Mouse (Mus musculus): Measurements from ENCODE around the gene Tbc1d9. TPM values are rescaled to one million over a fixed set of nuclear protein-coding genes. Genes with fewer than 3 reads are reported as not detected.

The Tbc1d9 gene
- polyA plus RNA-seq, 1 experiment from 2014 or later, result 2.2 TPM

GRCm38 (mm10) chr8:83210676-83211075, 45.5 kb downstream of the Tbc1d9 start:
- no peak overlapping the region for H3K9ac ChIP-seq
- H3K27me3 ChIP-seq (ENCODE audit: insufficient read depth, low read length), result no peaks in the 10 kb centered on the region
- H3K27ac ChIP-seq (ENCODE audit: low read depth), result no peak overlapping the region
- DNase-seq, result no peak
- H3K4me2 ChIP-seq, result no peak overlapping the region
- no peaks in the 10 kb centered on the region for H3K4me1 ChIP-seq (ENCODE audit: insufficient read depth)
- H3K36me3 ChIP-seq (ENCODE audit: insufficient read depth), result no peaks in the 10 kb centered on the region
- no peak overlapping the region for H3K4me3 ChIP-seq (ENCODE audit: low read depth, low read length)
- no peaks in the 10 kb centered on the region for H3K9me3 ChIP-seq (ENCODE audit: low read depth, low read length)
- TF ChIP-seq CTCF (IDR thresholded peaks at IDR 0.05; ENCODE audit: low read depth), result no peak
- 77% methylated on average over 7 of the region's 7 CpGs for WGBS
- ATAC-seq (ENCODE audit: insufficient read depth), result no peak

- ATAC-seq (ENCODE audit: insufficient read depth) (peak; percentile 60; the same call in 1 of the 2 replicates), DNase-seq (no peak)
- H3K9ac ChIP-seq, result no peak overlapping the region
- H3K27ac ChIP-seq (ENCODE audit: low read depth), result no peak overlapping the region
- H3K4me2 ChIP-seq, result no peak overlapping the region
- WGBS, result 30% methylated on average over 5 of the region's 5 CpGs
- no peaks in the 10 kb centered on the region for H3K27me3 ChIP-seq (ENCODE audit: insufficient read depth, low read length)
- TF ChIP-seq CTCF (IDR thresholded peaks at IDR 0.05; ENCODE audit: low read depth), result no peak
- H3K4me3 ChIP-seq (ENCODE audit: low read depth, low read length), result no peak overlapping the region
- no peaks in the 10 kb centered on the region for H3K36me3 ChIP-seq (ENCODE audit: insufficient read depth)
- H3K4me1 ChIP-seq (ENCODE audit: insufficient read depth), result no peaks in the 10 kb centered on the region
- no peaks in the 10 kb centered on the region for H3K9me3 ChIP-seq (ENCODE audit: low read depth, low read length)
Observed at GRCm38 (mm10) chr8:83215065-83215464, 49.9 kb downstream of the Tbc1d9 start.

- no peak for DNase-seq
- Histone ChIP-seq H3K27me3 (ENCODE audit: insufficient read depth, low read length) (no peaks in the 10 kb centered on the region), H3K4me2 (no peak overlapping the region), H3K9ac (no peak overlapping the region), H3K36me3 (ENCODE audit: insufficient read depth) (no peaks in the 10 kb centered on the region), H3K27ac (ENCODE audit: low read depth) (no peak overlapping the region), H3K9me3 (ENCODE audit: low read depth, low read length) (no peaks in the 10 kb centered on the region), H3K4me1 (ENCODE audit: insufficient read depth) (no peaks in the 10 kb centered on the region), H3K4me3 (ENCODE audit: low read depth, low read length) (no peak overlapping the region)
- WGBS, result 73% methylated on average over 6 of the region's 6 CpGs
- no peak for TF ChIP-seq CTCF (IDR thresholded peaks at IDR 0.05; ENCODE audit: low read depth)
- no peak for ATAC-seq (ENCODE audit: insufficient read depth)
Observed at GRCm38 (mm10) chr8:83216520-83216919, 51.4 kb downstream of the Tbc1d9 start.

GRCm38 (mm10) chr8:83217196-83217595, 52.0 kb downstream of the Tbc1d9 start:
- Histone ChIP-seq H3K27me3 (ENCODE audit: insufficient read depth, low read length) (no peaks in the 10 kb centered on the region), H3K4me2 (no peak overlapping the region), H3K9me3 (ENCODE audit: low read depth, low read length) (no peaks in the 10 kb centered on the region), H3K4me1 (ENCODE audit: insufficient read depth) (no peaks in the 10 kb centered on the region), H3K36me3 (ENCODE audit: insufficient read depth) (no peaks in the 10 kb centered on the region), H3K4me3 (ENCODE audit: low read depth, low read length) (no peak overlapping the region), H3K27ac (ENCODE audit: low read depth) (no peak overlapping the region), H3K9ac (no peak overlapping the region)
- DNase-seq (no peak), ATAC-seq (ENCODE audit: insufficient read depth) (no peak)
- WGBS, result 91% methylated on average over 9 of the region's 9 CpGs
- no peak for TF ChIP-seq CTCF (IDR thresholded peaks at IDR 0.05; ENCODE audit: low read depth)

GRCm38 (mm10) chr8:83217891-83218290, 52.7 kb downstream of the Tbc1d9 start:
- Histone ChIP-seq H3K4me2 (no peak overlapping the region), H3K4me3 (ENCODE audit: low read depth, low read length) (no peak overlapping the region), H3K27ac (ENCODE audit: low read depth) (no peak overlapping the region), H3K9ac (no peak overlapping the region), H3K4me1 (ENCODE audit: insufficient read depth) (no peaks in the 10 kb centered on the region), H3K27me3 (ENCODE audit: insufficient read depth, low read length) (no peaks in the 10 kb centered on the region), H3K36me3 (ENCODE audit: insufficient read depth) (no peaks in the 10 kb centered on the region), H3K9me3 (ENCODE audit: low read depth, low read length) (no peaks in the 10 kb centered on the region)
- 92% methylated on average over 2 of the region's 2 CpGs for WGBS
- DNase-seq (no peak), ATAC-seq (ENCODE audit: insufficient read depth) (no peak)
- no peak for TF ChIP-seq CTCF (IDR thresholded peaks at IDR 0.05; ENCODE audit: low read depth)

- Histone ChIP-seq H3K36me3 (ENCODE audit: insufficient read depth) (no peaks in the 10 kb centered on the region), H3K4me1 (ENCODE audit: insufficient read depth) (no peaks in the 10 kb centered on the region), H3K4me3 (ENCODE audit: low read depth, low read length) (no peak overlapping the region), H3K27ac (ENCODE audit: low read depth) (no peak overlapping the region), H3K27me3 (ENCODE audit: insufficient read depth, low read length) (no peaks in the 10 kb centered on the region), H3K9ac (no peak overlapping the region), H3K9me3 (ENCODE audit: low read depth, low read length) (no peaks in the 10 kb centered on the region), H3K4me2 (no peak overlapping the region)
- no peak for DNase-seq
- no peak for TF ChIP-seq CTCF (IDR thresholded peaks at IDR 0.05; ENCODE audit: low read depth)
- WGBS, result 86% methylated on average over 8 of the region's 8 CpGs
- no peak for ATAC-seq (ENCODE audit: insufficient read depth)
Observed at GRCm38 (mm10) chr8:83219392-83219791, 54.2 kb downstream of the Tbc1d9 start.

- ATAC-seq (ENCODE audit: insufficient read depth) (no peak), DNase-seq (no peak)
- Histone ChIP-seq H3K4me3 (ENCODE audit: low read depth, low read length) (no peak overlapping the region), H3K9ac (no peak overlapping the region), H3K27ac (ENCODE audit: low read depth) (no peak overlapping the region), H3K4me1 (ENCODE audit: insufficient read depth) (no peaks in the 10 kb centered on the region), H3K9me3 (ENCODE audit: low read depth, low read length) (no peaks in the 10 kb centered on the region), H3K4me2 (no peak overlapping the region), H3K27me3 (ENCODE audit: insufficient read depth, low read length) (no peaks in the 10 kb centered on the region), H3K36me3 (ENCODE audit: insufficient read depth) (no peaks in the 10 kb centered on the region)
- 78% methylated on average over 3 of the region's 3 CpGs for WGBS
- no peak for TF ChIP-seq CTCF (IDR thresholded peaks at IDR 0.05; ENCODE audit: low read depth)
Observed at GRCm38 (mm10) chr8:83220746-83221145, 55.6 kb downstream of the Tbc1d9 start.

Data from lung, embryonic 14.5 days (tissue).